Mouse (Mus musculus) CD4-positive helper T cell, adult 2 months (primary cell): ENCODE measurements around the gene Plekha4.

Source experiments
- DNase-seq: peaks from one replicate; pipeline ENCODE4 v3.0.0-alpha.2; 2012; ENCODE audit warnings: low read depth, missing footprints, low spot score

The Plekha4 gene

GRCm38 (mm10) chr7:45568601-45569473 is 42.7 kb downstream of the Plekha4 start:
- no peak for DNase-seq

GRCm38 (mm10) chr7:45570103-45570741 is 44.1 kb downstream of the Plekha4 start, which contains the start of gene Bcat2:
Bcat2 (plus strand) TSS chr7:45570153.
- peak; percentile 84 for DNase-seq

GRCm38 (mm10) chr7:45571966-45572365 is 45.8 kb downstream of the Plekha4 start:
- no peak for DNase-seq

DNA sequence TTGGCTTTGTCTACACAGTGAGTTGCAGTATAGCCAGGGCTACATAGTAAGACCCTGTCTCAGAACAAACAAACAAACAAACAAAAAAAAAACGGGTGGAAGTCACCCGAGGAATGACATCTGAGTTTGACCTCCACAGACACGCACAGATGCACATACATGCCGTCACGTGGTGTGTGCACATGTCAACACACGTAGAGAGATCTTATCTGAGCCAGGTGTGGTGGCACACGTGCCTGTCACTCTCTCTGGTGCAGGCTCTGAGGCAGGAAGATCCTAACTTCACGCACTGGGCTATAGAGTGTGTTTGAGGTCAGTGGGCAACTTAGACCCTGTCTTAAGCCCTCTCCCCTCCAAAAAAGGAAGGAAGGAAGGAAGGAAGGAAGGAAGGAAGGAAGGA is 47.8 kb downstream of the Plekha4 start:
- DNase-seq: peak; percentile 69

GRCm38 (mm10) chr7:45574472-45575379 is 48.6 kb downstream of the Plekha4 start:
- DNase-seq: no peak

- DNase-seq: no peak
Observed at GRCm38 (mm10) chr7:45585923-45586322, 59.8 kb downstream of the Plekha4 start.

DNA sequence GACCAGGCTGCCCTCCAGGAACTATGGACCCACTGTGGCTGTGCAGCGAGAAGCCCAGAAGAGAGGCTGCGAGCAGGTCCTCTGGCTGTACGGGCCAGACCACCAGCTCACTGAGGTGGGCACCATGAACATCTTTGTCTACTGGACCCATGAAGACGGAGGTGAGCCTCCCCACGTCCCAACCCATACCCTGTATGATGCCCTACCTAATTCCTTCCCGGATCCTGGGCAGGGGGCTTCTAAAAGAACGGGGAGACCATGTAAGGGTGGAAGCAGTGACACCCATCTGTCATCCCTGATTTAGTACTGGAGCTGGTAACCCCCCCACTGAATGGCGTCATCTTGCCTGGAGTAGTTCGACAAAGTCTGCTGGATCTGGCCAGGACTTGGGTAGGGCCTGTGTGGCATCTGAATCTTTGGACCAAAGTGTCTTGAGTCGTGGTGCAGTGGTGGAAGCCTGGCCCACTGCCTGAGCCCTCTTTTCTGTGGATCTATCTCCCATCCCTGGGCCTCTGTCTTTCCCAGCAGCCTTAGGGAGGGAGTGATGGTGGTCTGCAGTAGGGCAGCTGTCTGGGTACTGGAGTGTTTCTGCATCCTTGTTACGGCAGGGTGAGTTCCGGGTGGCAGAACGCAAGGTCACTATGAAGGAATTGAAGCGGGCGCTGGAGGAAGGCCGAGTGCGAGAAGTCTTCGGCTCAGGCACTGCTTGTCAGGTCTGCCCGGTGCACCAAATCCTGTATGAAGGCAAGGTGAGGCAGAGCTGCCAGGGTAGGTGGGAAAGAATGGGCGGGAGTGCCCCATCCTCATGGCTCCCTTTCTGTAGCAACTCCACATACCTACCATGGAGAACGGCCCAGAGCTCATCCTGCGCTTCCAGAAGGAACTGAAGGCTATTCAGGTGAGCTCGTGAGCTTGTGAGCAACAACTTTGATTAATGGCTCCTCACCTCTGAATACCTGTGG is 61.8 kb downstream of the Plekha4 start:
- no peak for DNase-seq

GRCm38 (mm10) chr7:45589173-45589572 is 63.0 kb downstream of the Plekha4 start:
- DNase-seq: peak; percentile 71

- no peak for DNase-seq
Observed at GRCm38 (mm10) chr7:45589898-45590297, 63.8 kb downstream of the Plekha4 start.

- DNase-seq: peak; percentile 24
Observed at GRCm38 (mm10) chr7:45590874-45591273, 64.7 kb downstream of the Plekha4 start.

- peak; percentile 77 for DNase-seq
Observed at GRCm38 (mm10) chr7:45591880-45592279, 65.8 kb downstream of the Plekha4 start.

DNA sequence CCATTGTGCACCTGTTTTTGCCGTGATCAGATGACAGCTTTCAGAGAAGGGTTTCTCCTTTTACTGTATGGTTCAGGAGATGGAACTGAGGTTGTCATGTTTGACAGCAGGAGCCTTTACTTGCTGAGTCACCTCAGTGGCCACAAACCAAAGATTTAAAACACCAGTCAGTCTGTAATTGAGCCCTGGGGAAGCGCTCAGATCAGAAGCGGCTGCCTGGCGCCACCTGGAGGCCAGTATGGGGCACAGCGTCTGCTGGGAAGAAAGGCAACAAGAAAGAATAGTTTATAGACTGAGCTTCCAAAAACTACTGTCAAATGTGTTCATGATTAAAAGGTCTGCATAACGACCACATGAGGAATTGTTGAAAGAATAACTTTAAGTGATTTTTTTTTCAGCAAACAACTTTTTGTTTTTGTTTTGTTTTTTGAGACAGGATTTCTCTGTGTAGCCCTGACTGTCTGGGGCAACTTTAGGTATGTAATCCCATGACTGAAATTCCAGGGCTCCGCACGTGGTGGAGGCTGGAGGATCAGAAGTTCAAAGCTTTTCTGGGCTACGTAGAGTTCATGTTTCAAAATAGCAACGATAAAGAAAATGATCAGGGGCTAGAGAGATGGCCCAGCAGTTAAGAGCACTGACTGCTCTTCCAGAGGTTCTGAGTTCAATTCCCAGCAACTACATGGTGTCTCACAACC is 67.1 kb downstream of the Plekha4 start:
- DNase-seq: peak; percentile 81

DNA sequence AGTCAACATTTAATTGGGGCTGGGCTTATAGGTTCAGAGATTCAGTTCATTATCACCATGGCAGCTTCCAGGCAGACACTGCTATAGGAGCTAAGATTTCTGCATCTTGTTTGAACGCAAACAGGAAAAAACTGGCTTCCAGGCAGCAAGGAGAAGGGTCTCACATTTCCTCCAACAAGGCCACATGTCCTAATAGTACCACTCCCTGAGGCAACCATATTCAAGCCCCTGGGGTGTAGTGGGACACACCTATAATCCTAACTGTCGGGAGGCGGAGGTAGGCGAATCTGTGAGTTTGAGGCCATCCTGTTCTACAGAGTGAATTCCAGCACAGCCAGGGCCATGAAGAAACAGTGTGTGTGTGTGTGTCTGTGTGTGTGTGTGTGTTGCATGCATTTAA is 69.0 kb downstream of the Plekha4 start:
- no peak for DNase-seq

- DNase-seq: no peak
Observed at GRCm38 (mm10) chr7:45596107-45596506, 70.0 kb downstream of the Plekha4 start.

DNA sequence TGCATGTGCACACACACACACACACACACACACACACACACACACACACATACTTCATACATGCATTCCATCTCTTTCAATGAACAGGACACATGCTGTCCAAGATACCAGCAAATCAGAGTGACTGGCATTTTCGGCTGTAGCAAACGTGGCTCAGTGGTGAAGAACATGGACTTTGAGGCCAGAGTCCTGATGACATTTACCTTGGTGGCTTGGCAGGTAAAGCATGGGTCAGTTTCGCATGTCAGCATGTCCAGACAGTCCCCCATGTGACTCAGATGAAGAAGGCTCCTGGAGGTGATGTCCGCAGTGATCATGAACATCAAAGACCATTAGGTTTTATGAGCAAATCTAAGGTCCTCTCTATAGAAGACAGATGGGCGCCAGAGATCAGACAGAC is 70.9 kb downstream of the Plekha4 start:
- DNase-seq: no peak

GRCm38 (mm10) chr7:45597527-45597926 is 71.4 kb downstream of the Plekha4 start:
- DNase-seq: no peak

- DNase-seq: no peak
Observed at GRCm38 (mm10) chr7:45598960-45599879, 73.1 kb downstream of the Plekha4 start.
